Mouse (Mus musculus) CH12.LX (cell line): ENCODE results near the gene Dennd2a. TPM values are rescaled to one million over a fixed set of nuclear protein-coding genes. Genes with fewer than 3 reads are reported as not detected.

Experiments used
- DNase-seq: peaks from one replicate; pipeline ENCODE4 v3.0.0-alpha.2; 2013; ENCODE audit errors: extremely low read depth
- H3K27ac ChIP-seq: 2 replicates; pipeline ENCODE4 v1.5.1; 2012; ENCODE audit warnings: low read depth, mild to moderate bottlenecking, control low read depth, moderate library complexity; ENCODE audit not compliant: insufficient read depth
- H3K27me3 ChIP-seq: replicated peaks from 2 replicates; pipeline ENCODE3; 2012; ENCODE audit warnings: inconsistent platforms
- H3K36me3 ChIP-seq, 2 experiments: replicated peaks in 1 of 2; 2 replicates each; pipeline versions ENCODE3 to v1.6.1; 2012; ENCODE audit warnings: inconsistent platforms in 1 of 2, low read length in 1 of 2, mild to moderate bottlenecking in 1 of 2, mixed read lengths in 1 of 2, moderate library complexity in 1 of 2; ENCODE audit not compliant: control insufficient read depth in 1 of 2, insufficient read depth in 1 of 2
- H3K4me1 ChIP-seq, 2 experiments: 2 replicates each; pipeline ENCODE4 v1.6.1; 2012; ENCODE audit warnings: inconsistent platforms in 1 of 2, moderate library complexity in 1 of 2; ENCODE audit not compliant: insufficient read depth in 2 of 2, control insufficient read depth in 1 of 2
- H3K4me2 ChIP-seq: 2 replicates; pipeline ENCODE4 v1.6.1; 2012; ENCODE audit warnings: low read depth, mild to moderate bottlenecking, control low read depth; ENCODE audit not compliant: poor library complexity, insufficient read depth, severe bottlenecking
- H3K4me3 ChIP-seq, 3 experiments: fragments of 150-350 bp in 1 of 3; sonication (generic) in 1 of 3; replicated peaks in 1 of 3; 2 replicates each; pipeline versions ENCODE3 to v1.5.1; 2011 to 2012; ENCODE audit warnings: low read depth in 2 of 3, low read length in 2 of 3, mild to moderate bottlenecking in 2 of 3, moderate library complexity in 2 of 3, control low read depth in 1 of 3, improper control_type of control experiment in 1 of 3, inconsistent platforms in 1 of 3, mixed read lengths in 1 of 3; ENCODE audit not compliant: poor library complexity in 1 of 3
- H3K79me2 ChIP-seq: replicated peaks from 2 replicates; pipeline ENCODE4 v1.6.1; 2012; ENCODE audit warnings: mild to moderate bottlenecking, moderate library complexity; ENCODE audit not compliant: control insufficient read depth, poor library complexity, insufficient read depth, severe bottlenecking; ENCODE audit errors: extremely low read depth
- H3K9ac ChIP-seq: 2 replicates; pipeline ENCODE4 v1.6.1; 2012; ENCODE audit warnings: low read depth, mild to moderate bottlenecking, control low read depth, moderate library complexity; ENCODE audit not compliant: insufficient read depth
- H3K9me3 ChIP-seq: replicated peaks from 2 replicates; pipeline ENCODE3; 2012; ENCODE audit warnings: low read length, inconsistent platforms, mixed read lengths
- BHLHE40 ChIP-seq: IDR thresholded peaks from 2 replicates; pipeline ENCODE4 v1.6.1; 2011; ENCODE audit warnings: mild to moderate bottlenecking, low read depth, low read length, improper control_type of control experiment
- CHD1 ChIP-seq: IDR thresholded peaks from 2 replicates; pipeline ENCODE4 v1.6.1; 2012; ENCODE audit warnings: low read depth, low read length, improper control_type of control experiment, inconsistent platforms
- CHD2 ChIP-seq: IDR thresholded peaks from 2 replicates; pipeline ENCODE4 v1.6.1; 2011; ENCODE audit warnings: low read length, improper control_type of control experiment
- CTCF ChIP-seq, 2 experiments: IDR thresholded peaks in 1 of 2; conservative IDR thresholded peaks in 1 of 2; 2 replicates each; pipeline ENCODE4 v1.5.1; 2011 to 2012; ENCODE audit warnings: low read depth in 2 of 2, low read length in 2 of 2, improper control_type of control experiment in 1 of 2, inconsistent platforms in 1 of 2, mild to moderate bottlenecking in 1 of 2, moderate library complexity in 1 of 2
- E2F4 ChIP-seq: IDR thresholded peaks from 2 replicates; pipeline ENCODE4 v1.6.1; 2011; ENCODE audit warnings: low read depth, low read length, improper control_type of control experiment; ENCODE audit not compliant: insufficient replicate concordance
- ELF1 ChIP-seq: IDR thresholded peaks from 2 replicates; pipeline ENCODE4 v1.6.1; 2014; ENCODE audit warnings: low read depth, mild to moderate bottlenecking, inconsistent platforms, low read length, improper control_type of control experiment
- EP300 ChIP-seq: IDR thresholded peaks from 2 replicates; pipeline ENCODE4 v1.6.1; 2011; ENCODE audit warnings: low read length, improper control_type of control experiment
- ETS1 ChIP-seq: conservative IDR thresholded peaks from 2 replicates; pipeline ENCODE4 v1.6.1; 2012; ENCODE audit warnings: low read depth, mild to moderate bottlenecking, inconsistent platforms, low read length, improper control_type of control experiment, moderate library complexity
- HCFC1 ChIP-seq: IDR thresholded peaks from 2 replicates; pipeline ENCODE4 v1.6.1; 2012; ENCODE audit warnings: low read depth, mild to moderate bottlenecking, inconsistent platforms, low read length, improper control_type of control experiment
- JUN ChIP-seq: IDR thresholded peaks from 2 replicates; pipeline ENCODE4 v1.6.1; 2011; ENCODE audit warnings: low read depth, mild to moderate bottlenecking, low read length, improper control_type of control experiment, moderate library complexity; ENCODE audit not compliant: insufficient read depth
- JUND ChIP-seq: conservative IDR thresholded peaks from 2 replicates; pipeline ENCODE4 v1.6.1; 2011; ENCODE audit warnings: low read depth, low read length, improper control_type of control experiment
- KAT2A ChIP-seq: IDR thresholded peaks from 2 replicates; pipeline ENCODE4 v1.6.1; 2012; ENCODE audit warnings: low read length, improper control_type of control experiment, inconsistent platforms; ENCODE audit not compliant: insufficient replicate concordance
- MAFK ChIP-seq: IDR thresholded peaks from 2 replicates; pipeline ENCODE4 v1.6.1; 2011; ENCODE audit warnings: low read length, improper control_type of control experiment; ENCODE audit not compliant: insufficient replicate concordance
- MAZ ChIP-seq: IDR thresholded peaks from 2 replicates; pipeline ENCODE4 v1.6.1; 2012; ENCODE audit warnings: low read depth, mild to moderate bottlenecking, inconsistent platforms, low read length, improper control_type of control experiment, moderate library complexity
- MXI1 ChIP-seq: IDR thresholded peaks from 2 replicates; pipeline ENCODE4 v1.6.1; 2011; ENCODE audit warnings: mild to moderate bottlenecking, low read depth, low read length, improper control_type of control experiment
- MYC ChIP-seq: IDR thresholded peaks from 2 replicates; pipeline ENCODE4 v1.6.1; 2011; ENCODE audit warnings: low read depth, mild to moderate bottlenecking, improper control_type of control experiment, low read length
- NRF1 ChIP-seq: IDR thresholded peaks from 2 replicates; pipeline ENCODE4 v1.6.1; 2014; ENCODE audit warnings: low read depth, mild to moderate bottlenecking, inconsistent platforms, low read length, improper control_type of control experiment, moderate library complexity
- PAX5 ChIP-seq: IDR thresholded peaks from 2 replicates; pipeline ENCODE4 v1.6.1; 2012; ENCODE audit warnings: low read length, inconsistent platforms, mixed read lengths
- POLR2AphosphoS2 ChIP-seq: IDR thresholded peaks from 2 replicates; pipeline ENCODE4 v1.6.1; 2011; ENCODE audit warnings: low read depth, low read length, improper control_type of control experiment
- RAD21 ChIP-seq: IDR thresholded peaks from 2 replicates; pipeline ENCODE4 v1.6.1; 2011; ENCODE audit warnings: low read depth, mild to moderate bottlenecking, low read length, improper control_type of control experiment, moderate library complexity
- RCOR1 ChIP-seq: conservative IDR thresholded peaks from 2 replicates; pipeline ENCODE4 v1.6.1; 2012; ENCODE audit warnings: low read depth, mild to moderate bottlenecking, inconsistent platforms, low read length, improper control_type of control experiment
- TBP ChIP-seq: conservative IDR thresholded peaks from 2 replicates; pipeline ENCODE4 v1.6.1; 2011; ENCODE audit warnings: low read depth, low read length, improper control_type of control experiment
- TCF12 ChIP-seq: IDR thresholded peaks from 2 replicates; pipeline ENCODE4 v1.6.1; 2014; ENCODE audit warnings: low read depth, mild to moderate bottlenecking, inconsistent platforms, low read length, improper control_type of control experiment
- UBTF ChIP-seq: IDR thresholded peaks from 2 replicates; pipeline ENCODE4 v1.6.1; 2012; ENCODE audit warnings: low read depth, mild to moderate bottlenecking, inconsistent platforms, low read length, improper control_type of control experiment, moderate library complexity
- USF1 ChIP-seq: IDR thresholded peaks from 2 replicates; pipeline ENCODE4 v1.6.1; 2014; ENCODE audit warnings: low read depth, mild to moderate bottlenecking, inconsistent platforms, low read length, improper control_type of control experiment
- USF2 ChIP-seq: conservative IDR thresholded peaks from 2 replicates; pipeline ENCODE4 v1.6.1; 2011; ENCODE audit warnings: low read depth, low read length, improper control_type of control experiment
- ZKSCAN1 ChIP-seq: IDR thresholded peaks from 2 replicates; pipeline ENCODE4 v1.6.1; 2012; ENCODE audit warnings: low read depth, inconsistent platforms, low read length, improper control_type of control experiment, borderline replicate concordance
- ZNF384 ChIP-seq: IDR thresholded peaks from 2 replicates; pipeline ENCODE4 v1.6.1; 2012; ENCODE audit warnings: low read depth, low read length, improper control_type of control experiment, inconsistent platforms
- dilution Hi-C: fragments of 300-500 bp; cut with MboI; formaldehyde crosslinking; loops from 2 replicates; pipeline ENCODE4 v1.14.3; 2020; ENCODE audit warnings: low sequenced_read_pairs; ENCODE audit not compliant: extremely low pct_unique_long_range_greater_than_20kb, extremely low pct_ligation_motif_present
- in situ Hi-C: fragments of 300-500 bp; cut with MboI; formaldehyde crosslinking; loops from 3 replicates; pipeline ENCODE4 v1.14.3; 2019; ENCODE audit warnings: low sequenced_read_pairs, low pct_ligation_motif_present, low pct_unique_long_range_greater_than_20kb, mixed read lengths
- polyA plus RNA-seq: library from polyadenylated mRNA; unstranded; fragments of >175 nt; gene quantifications from 2 replicates; pipeline ENCODE4 v1.2.1, GENCODE M21; 2012; ENCODE audit warnings: low read depth; ENCODE audit not compliant: insufficient read length
- total RNA-seq, 2 experiments: library from RNA; depleted of rRNA; stranded (reverse); fragments of 300-350 nt in 1 of 2; fragments of >200 nt in 1 of 2; gene quantifications; 2 replicates each; pipeline ENCODE4 v1.2.3; 2012 to 2014

Gene Dennd2a
- total and polyA plus RNA-seq, 3 experiments: 3.7 to 10.6 (median 9.1) TPM

- no peak overlapping the region for H3K9ac ChIP-seq
- no peaks in the 10 kb centered on the region for H3K9me3 ChIP-seq
- H3K4me3 ChIP-seq: no peak overlapping the region
- H3K4me2 ChIP-seq: no peak overlapping the region
- TF ChIP-seq TCF12 (no peak), CHD1 (no peak), MYC (no peak), JUN (no peak), CTCF (conservative IDR thresholded peaks at IDR 0.05 in 1 of 2, IDR thresholded peaks at IDR 0.05 in 1 of 2; ENCODE audit: low read depth in 2 of 2, low read length in 2 of 2) (no peak), PAX5 (no peak), E2F4 (no peak), MAZ (no peak), POLR2AphosphoS2 (no peak), NRF1 (no peak), ZNF384 (no peak), ELF1 (no peak), UBTF (no peak)
- TF ChIP-seq, all 38 proteins: peak for 0
- Histone ChIP-seq H3K27me3 (no peaks in the 10 kb centered on the region), H3K4me1 (peaks cover 0 to 8% of the 10 kb centered on the region in 2 experiments; a peak in 1 of 4 replicates), H3K36me3 (peaks cover 25 to 85% of the 10 kb centered on the region in 2 experiments), H3K79me2 (no peaks in the 10 kb centered on the region), H3K27ac (no peak overlapping the region)
- in situ Hi-C loops: no loop called here
- dilution Hi-C loops: no loop called here
- DNase-seq: no peak
These were observed 22.9 kb upstream of the Dennd2a start for GRCm38 (mm10) chr6:39580558-39580957.

- dilution Hi-C loops: no loop called here
- H3K9ac ChIP-seq: no peak overlapping the region
- peaks cover 0 to 17% of the 10 kb centered on the region in 2 experiments; a peak in 2 of 4 replicates for H3K4me1 ChIP-seq
- DNase-seq: no peak
- peaks cover 21 to 77% of the 10 kb centered on the region in 2 experiments for H3K36me3 ChIP-seq
- H3K27me3 ChIP-seq: no peaks in the 10 kb centered on the region
- in situ Hi-C loops: no loop called here
- no peak overlapping the region for H3K4me3 ChIP-seq
- H3K9me3 ChIP-seq: no peaks in the 10 kb centered on the region
- no peaks in the 10 kb centered on the region for H3K79me2 ChIP-seq
- H3K27ac ChIP-seq: no peak overlapping the region
- no peak overlapping the region for H3K4me2 ChIP-seq
- no peak for TF ChIP-seq CTCF (conservative IDR thresholded peaks at IDR 0.05 in 1 of 2, IDR thresholded peaks at IDR 0.05 in 1 of 2; ENCODE audit: low read depth in 2 of 2, low read length in 2 of 2)
- TF ChIP-seq CHD2: no peak
- no peak for TF ChIP-seq RCOR1
- TF ChIP-seq MAZ: no peak
- no peak for TF ChIP-seq USF2
- TF ChIP-seq JUND: no peak
- no peak for TF ChIP-seq HCFC1
- TF ChIP-seq BHLHE40: no peak
- no peak for TF ChIP-seq ETS1
- TF ChIP-seq JUN: no peak
- no peak for TF ChIP-seq EP300
- no peak for TF ChIP-seq USF1
- TF ChIP-seq KAT2A: no peak
- no peak for TF ChIP-seq UBTF
- TF ChIP-seq ZKSCAN1: no peak
- TF ChIP-seq TBP: no peak
- no peak for TF ChIP-seq MXI1
- TF ChIP-seq RAD21: no peak
- no peak for TF ChIP-seq MAFK
- no peak for TF ChIP-seq PAX5
- TF ChIP-seq, all 38 proteins: peak for 0
These were observed 21.9 kb upstream of the Dennd2a start for GRCm38 (mm10) chr6:39579552-39579951.
